ENCODE assay signal across 18 mouse cellular contexts in genomic region chr8:118017261-118017660, GRCm38 (mm10).
DNase-seq lines count a peak whose midpoint lies in the region; ATAC-seq and TF ChIP-seq lines count a peak whose summit lies in the region.
"Had no signal": no experiment of that assay in that cellular context is flagged by ENCODE, and none has a peak within 500 bp of the region (broad histone marks: within the 10 kb centered on the region; RNA-seq: fewer than 3 reads in every experiment).

No protein-coding gene starts in this region.

- H3K4me3 ChIP-seq in hindbrain, embryonic 10.5 days: no peak overlapping the region
- H3K4me3 ChIP-seq in hindbrain, embryonic 13.5 days: no peak overlapping the region
- no peak overlapping the region for H3K4me3 ChIP-seq in midbrain, embryonic 10.5 days
- H3K4me3 ChIP-seq in midbrain, embryonic 15.5 days: no peak overlapping the region
- H3K4me3 ChIP-seq in stomach, embryonic 14.5 days (ENCODE audit: low read depth, low read length): no peak overlapping the region
- H3K4me3 ChIP-seq: heart, embryonic 10.5 days; limb, embryonic 12.5 days had no signal

- H3K9me3 ChIP-seq in hindbrain, embryonic 10.5 days: no peaks in the 10 kb centered on the region
- no peaks in the 10 kb centered on the region for H3K9me3 ChIP-seq in hindbrain, embryonic 13.5 days
- H3K9me3 ChIP-seq in midbrain, embryonic 10.5 days (replicated peaks): no peaks in the 10 kb centered on the region
- no peaks in the 10 kb centered on the region for H3K9me3 ChIP-seq in midbrain, embryonic 15.5 days
- no peaks in the 10 kb centered on the region for H3K9me3 ChIP-seq in stomach, embryonic 14.5 days (ENCODE audit: control insufficient read depth, low read depth, low read length)
- H3K9me3 ChIP-seq: heart, embryonic 10.5 days; limb, embryonic 12.5 days had no signal

- peaks cover 13% of the 10 kb centered on the region for H3K4me1 ChIP-seq in hindbrain, embryonic 10.5 days (replicated peaks)
- H3K4me1 ChIP-seq in hindbrain, embryonic 13.5 days (replicated peaks): peaks cover 10% of the 10 kb centered on the region
- H3K4me1 ChIP-seq in midbrain, embryonic 10.5 days: peaks cover 12% of the 10 kb centered on the region
- H3K4me1 ChIP-seq in midbrain, embryonic 15.5 days: peaks cover 6% of the 10 kb centered on the region
- 0 out of 2 replicates have a peak, but pooled peaks cover 7% of the 10 kb centered on the region for H3K4me1 ChIP-seq in stomach, embryonic 14.5 days (ENCODE audit: control insufficient read depth, insufficient read depth, low read length)

- no peaks in the 10 kb centered on the region for H3K27me3 ChIP-seq in hindbrain, embryonic 10.5 days (ENCODE audit: insufficient read depth, poor library complexity, severe bottlenecking)
- H3K27me3 ChIP-seq in hindbrain, embryonic 13.5 days: no peaks in the 10 kb centered on the region
- no peaks in the 10 kb centered on the region for H3K27me3 ChIP-seq in midbrain, embryonic 10.5 days (ENCODE audit: low read depth, poor library complexity, severe bottlenecking)
- H3K27me3 ChIP-seq in midbrain, embryonic 15.5 days (replicated peaks): no peaks in the 10 kb centered on the region
- no peaks in the 10 kb centered on the region for H3K27me3 ChIP-seq in stomach, embryonic 14.5 days (ENCODE audit: control insufficient read depth, insufficient read depth, low read length)
- H3K27me3 ChIP-seq: limb, embryonic 12.5 days had no signal

- DNase-seq in hindbrain, embryonic 10.5 days (ENCODE audit: low spot score): no peak
- no peak for DNase-seq in midbrain, embryonic 10.5 days (ENCODE audit: low spot score)
- DNase-seq in brain, embryonic 14.5 days (ENCODE audit: low read depth): peak; percentile 68
- no peak for DNase-seq in thymus, adult 18-20 months
- DNase-seq: cerebellum, adult 9-10 months; gastrocnemius, postnatal 14 days; heart, postnatal 4 days; kidney, postnatal 25 days; layer of hippocampus, postnatal 36 days; lung, embryonic 14.5 days; thymus, postnatal 14 days had no signal

- no peak for TF ChIP-seq CTCF in brain, embryonic 14.5 days (IDR thresholded peaks at IDR 0.05; ENCODE audit: borderline replicate concordance, extremely low read depth, insufficient read depth, insufficient read length)

- no peak overlapping the region for H3K9ac ChIP-seq in hindbrain, embryonic 13.5 days
- no peak overlapping the region for H3K9ac ChIP-seq in midbrain, embryonic 15.5 days
- H3K9ac ChIP-seq in stomach, embryonic 14.5 days (replicated peaks; ENCODE audit: low read depth, low read length): no peak overlapping the region
- H3K9ac ChIP-seq: limb, embryonic 12.5 days; lung, embryonic 14.5 days had no signal

- peak overlapping the region; percentile 31; the same call in 1 of the 2 replicates for H3K27ac ChIP-seq in hindbrain, embryonic 10.5 days
- no peak overlapping the region for H3K27ac ChIP-seq in hindbrain, embryonic 13.5 days
- peak overlapping the region; percentile 42 for H3K27ac ChIP-seq in midbrain, embryonic 10.5 days (replicated peaks)
- H3K27ac ChIP-seq in midbrain, embryonic 15.5 days: no peak overlapping the region
- no peak overlapping the region for H3K27ac ChIP-seq in stomach, embryonic 14.5 days (ENCODE audit: low read length)
- H3K27ac ChIP-seq: heart, embryonic 10.5 days; limb, embryonic 12.5 days had no signal

- no peak for TF ChIP-seq POLR2A in brain, embryonic 14.5 days (IDR thresholded peaks at IDR 0.05; ENCODE audit: borderline replicate concordance, extremely low read depth, insufficient read depth, insufficient read length, poor library complexity, severe bottlenecking)

- 30% methylated on average over 6 of the region's 6 CpGs for WGBS in hindbrain, embryonic 10.5 days
- WGBS in hindbrain, embryonic 13.5 days: 28% methylated on average over 6 of the region's 6 CpGs
- 23% methylated on average over 6 of the region's 6 CpGs for WGBS in midbrain, embryonic 10.5 days
- 21% methylated on average over 6 of the region's 6 CpGs for WGBS in midbrain, embryonic 15.5 days
- 33% methylated on average over 6 of the region's 6 CpGs for WGBS in stomach, embryonic 14.5 days

- no peak for ATAC-seq in hindbrain, embryonic 13.5 days (ENCODE audit: low FRiP score)
- ATAC-seq in midbrain, embryonic 15.5 days (replicated peaks): no peak
- 0 out of 2 replicates have a peak, but pooled peaks have one; percentile 33 for ATAC-seq in stomach, embryonic 14.5 days (ENCODE audit: insufficient number of reproducible peaks, insufficient read depth, low FRiP score, low read depth)
- ATAC-seq in erythroid progenitor cell, adult 5-6 weeks (replicated peaks; ENCODE audit: low FRiP score, poor library complexity, severe bottlenecking): no peak
- ATAC-seq: Patski had no signal

- H3K4me2 ChIP-seq in hindbrain, embryonic 13.5 days: no peak overlapping the region
- no peak overlapping the region for H3K4me2 ChIP-seq in midbrain, embryonic 15.5 days
- no peak overlapping the region for H3K4me2 ChIP-seq in stomach, embryonic 14.5 days (replicated peaks; ENCODE audit: low read depth, low read length)
- H3K4me2 ChIP-seq: limb, embryonic 12.5 days; lung, embryonic 14.5 days had no signal

- H3K36me3 ChIP-seq in hindbrain, embryonic 10.5 days: no peaks in the 10 kb centered on the region
- H3K36me3 ChIP-seq in hindbrain, embryonic 13.5 days: no peaks in the 10 kb centered on the region
- no peaks in the 10 kb centered on the region for H3K36me3 ChIP-seq in midbrain, embryonic 10.5 days
- H3K36me3 ChIP-seq in midbrain, embryonic 15.5 days (replicated peaks): no peaks in the 10 kb centered on the region
- H3K36me3 ChIP-seq in stomach, embryonic 14.5 days (ENCODE audit: control insufficient read depth, insufficient read depth, low read length): no peaks in the 10 kb centered on the region
- H3K36me3 ChIP-seq: heart, embryonic 10.5 days; limb, embryonic 12.5 days had no signal

Comparison
In these comparisons a context has a peak if more than half of its experiments do, and no peak if none do; other contexts are left out.
1. H3K27ac ChIP-seq: peak in hindbrain, embryonic 10.5 days (single experiment) and midbrain, embryonic 10.5 days (single experiment); none in hindbrain, embryonic 13.5 days (single experiment), midbrain, embryonic 15.5 days (single experiment) and stomach, embryonic 14.5 days (single experiment).